In genomic region chr11:100608796-100609195, GRCm38 (mm10) we compare ENCODE assay signal across 19 mouse cellular contexts. TPM values are rescaled to one million over a fixed set of nuclear protein-coding genes. Genes with fewer than 3 reads are reported as not detected.
DNase-seq lines count a peak whose midpoint lies in the region; ATAC-seq and TF ChIP-seq lines count a peak whose summit lies in the region.
"Had no signal": no experiment of that assay in that cellular context is flagged by ENCODE, and none has a peak within 500 bp of the region (broad histone marks: within the 10 kb centered on the region; RNA-seq: fewer than 3 reads in every experiment).

No protein-coding gene starts in this region.

- H3K4me2 ChIP-seq in heart, embryonic 13.5 days, result no peak overlapping the region
- H3K4me2 ChIP-seq in liver, postnatal 0 days (ENCODE audit: low read depth, low read length), result no peak overlapping the region
- H3K4me2 ChIP-seq: forebrain, embryonic 13.5 days; lung, embryonic 14.5 days; neural tube, embryonic 13.5 days had no signal

- no peak overlapping the region for H3K9ac ChIP-seq in heart, embryonic 13.5 days
- H3K9ac ChIP-seq in liver, postnatal 0 days (replicated peaks), result no peak overlapping the region
- H3K9ac ChIP-seq: forebrain, embryonic 13.5 days; lung, embryonic 14.5 days; neural tube, embryonic 13.5 days had no signal

- peaks cover 24% of the 10 kb centered on the region for H3K36me3 ChIP-seq in heart, embryonic 13.5 days
- peaks cover 4% of the 10 kb centered on the region; the same call in 1 of the 2 replicates for H3K36me3 ChIP-seq in liver, postnatal 0 days (replicated peaks; ENCODE audit: insufficient read depth, low read length)

- DNase-seq in heart, adult 8-10 months (ENCODE audit: low spot score), result no peak
- no peak for DNase-seq in liver, postnatal 0 days
- DNase-seq in liver, result no peak
- peak; percentile 45 for DNase-seq in T-cell, adult 2 months (ENCODE audit: low spot score)
- DNase-seq in naive thymus-derived CD4-positive, alpha-beta T cell, adult 2 months (ENCODE audit: low read depth), result peak; percentile 66
- no peak for DNase-seq in c-Kit-positive CD71-positive TER-119-positive erythroid progenitor cells, embryonic 14.5 days (ENCODE audit: low spot score)
- DNase-seq in cerebellum, postnatal 4 days (ENCODE audit: low spot score in 2 of 2), result no peak
- DNase-seq: adrenal gland, adult 2 months; B cell, adult 2 months; cerebellum, postnatal 36 days; gastrocnemius, postnatal 25 days; kidney, adult 18-20 months; lung, embryonic 14.5 days; midbrain, embryonic 14.5 days; right cerebral cortex, adult 18-20 months had no signal

- TF ChIP-seq CTCF in liver, postnatal 0 days (IDR thresholded peaks at IDR 0.05; ENCODE audit: low read depth), result no peak

- H3K27ac ChIP-seq in heart, embryonic 13.5 days (replicated peaks), result peak overlapping the region; percentile 85
- peak overlapping the region; percentile 16; the same call in 1 of the 2 replicates for H3K27ac ChIP-seq in liver, postnatal 0 days (ENCODE audit: low read depth)
- H3K27ac ChIP-seq: forebrain, embryonic 13.5 days; hindbrain, embryonic 10.5 days; neural tube, embryonic 13.5 days had no signal

- no peaks in the 10 kb centered on the region for H3K9me3 ChIP-seq in heart, embryonic 13.5 days
- no peaks in the 10 kb centered on the region for H3K9me3 ChIP-seq in liver, postnatal 0 days (ENCODE audit: low read length)
- H3K9me3 ChIP-seq: forebrain, embryonic 13.5 days; hindbrain, embryonic 10.5 days; neural tube, embryonic 13.5 days had no signal

- WGBS in heart, embryonic 13.5 days, result 61% methylated on average over 4 of the region's 4 CpGs
- WGBS in liver, postnatal 0 days (ENCODE audit: insufficient replicate concordance), result 59% methylated on average over 4 of the region's 4 CpGs

- no peak for ATAC-seq in heart, embryonic 13.5 days (ENCODE audit: extremely low read depth, insufficient number of reproducible peaks, low FRiP score, low TSS enrichment)
- ATAC-seq in liver, postnatal 0 days, result no peak
- ATAC-seq: forebrain, embryonic 13.5 days had no signal

- no peak for TF ChIP-seq EP300 in liver, postnatal 0 days (IDR thresholded peaks at IDR 0.05; ENCODE audit: low read depth)

- H3K4me1 ChIP-seq in heart, embryonic 13.5 days, result peaks cover 68% of the 10 kb centered on the region
- H3K4me1 ChIP-seq in liver, postnatal 0 days (ENCODE audit: insufficient read depth), result peaks cover 10% of the 10 kb centered on the region
- H3K4me1 ChIP-seq: hindbrain, embryonic 10.5 days had no signal

- no peak overlapping the region for H3K4me3 ChIP-seq in heart, embryonic 13.5 days
- H3K4me3 ChIP-seq in liver, postnatal 0 days (ENCODE audit: low read depth, low read length), result no peak overlapping the region
- H3K4me3 ChIP-seq: forebrain, embryonic 13.5 days; hindbrain, embryonic 10.5 days; neural tube, embryonic 13.5 days had no signal

- no peaks in the 10 kb centered on the region for H3K27me3 ChIP-seq in heart, embryonic 13.5 days (replicated peaks)
- no peaks in the 10 kb centered on the region for H3K27me3 ChIP-seq in liver, postnatal 0 days (ENCODE audit: insufficient read depth, low read length)
- H3K27me3 ChIP-seq: forebrain, embryonic 13.5 days; neural tube, embryonic 13.5 days had no signal

RNA-seq across cellular contexts. Expression of gene Nkiras2, which starts 10.2 kb away (rescaled TPM):
- polyA plus RNA-seq in heart, embryonic 13.5 days (2015; fragmentation: Nextera tagmentation; extraction: Ambion mirVana), result 67.0 and 67.3 TPM in 2 replicates
- 10 to 100 TPM; 49.3 to 59.3 (median 55.2) TPM for total RNA-seq in heart, adult 8-10 months (2022)
- 18.3 and 19.2 TPM in 2 replicates for polyA plus RNA-seq in liver, postnatal 0 days (2015; fragmentation: Nextera tagmentation; extraction: Ambion mirVana)

RNA-seq across cellular contexts. Expression of gene Dnajc7, which starts 11.2 kb away (rescaled TPM):
- polyA plus RNA-seq in heart, embryonic 13.5 days (2015; fragmentation: Nextera tagmentation; extraction: Ambion mirVana), result 172 and 191 TPM in 2 replicates
- total RNA-seq in heart, adult 8-10 months (2022), result 100 to 1,000 TPM in 3 of 4 experiments, 10 to 100 TPM in 1; 89.7 to 121 (median 109) TPM
- 45.1 and 49.1 TPM in 2 replicates for polyA plus RNA-seq in liver, postnatal 0 days (2015; fragmentation: Nextera tagmentation; extraction: Ambion mirVana)

RNA-seq across cellular contexts. Expression of gene Cnp, which starts 34.1 kb away (rescaled TPM):
- polyA plus RNA-seq in heart, embryonic 13.5 days (2015; fragmentation: Nextera tagmentation; extraction: Ambion mirVana), result 18.1 and 20.2 TPM in 2 replicates
- 1 to 10 TPM; 5.0 to 5.7 (median 5.4) TPM for total RNA-seq in heart, adult 8-10 months (2022)
- 20.2 and 21.9 TPM in 2 replicates for polyA plus RNA-seq in liver, postnatal 0 days (2015; fragmentation: Nextera tagmentation; extraction: Ambion mirVana)

Comparison
In these comparisons a context has a peak if more than half of its experiments do, and no peak if none do; other contexts are left out.
1. DNase-seq: peak in T-cell, adult 2 months (single experiment) and naive thymus-derived CD4-positive, alpha-beta T cell, adult 2 months (single experiment); none in heart, adult 8-10 months (single experiment), liver, postnatal 0 days (single experiment), liver (single experiment), c-Kit-positive CD71-positive TER-119-positive erythroid progenitor cells, embryonic 14.5 days (single experiment) and cerebellum, postnatal 4 days (0 of 2).